ENCODE assay signal across 16 mouse cellular contexts in genomic region chr3:127512794-127513335, GRCm38 (mm10).
"Had no signal": no experiment of that assay in that cellular context is flagged by ENCODE, and none has a peak within 500 bp of the region (broad histone marks: within the 10 kb centered on the region; RNA-seq: fewer than 3 reads in every experiment).

No protein-coding gene starts in this region.

- H3K27me3 ChIP-seq: limb, embryonic 12.5 days; liver, embryonic 13.5 days; lung, embryonic 15.5 days; megakaryocyte, embryonic 14.5 days; midbrain, embryonic 13.5 days had no signal

- H3K4me1 ChIP-seq: limb, embryonic 12.5 days; liver, embryonic 13.5 days; lung, embryonic 15.5 days; megakaryocyte, embryonic 14.5 days; midbrain, embryonic 13.5 days had no signal

- H3K36me3 ChIP-seq: limb, embryonic 12.5 days; liver, embryonic 13.5 days; lung, embryonic 15.5 days; midbrain, embryonic 13.5 days had no signal

- H3K9me3 ChIP-seq: limb, embryonic 12.5 days; liver, embryonic 13.5 days; lung, embryonic 15.5 days; megakaryocyte, embryonic 14.5 days; midbrain, embryonic 13.5 days had no signal

- H3K4me2 ChIP-seq: limb, embryonic 12.5 days; liver, embryonic 13.5 days; lung, embryonic 15.5 days; midbrain, embryonic 13.5 days had no signal

- H3K9ac ChIP-seq: limb, embryonic 12.5 days; liver, embryonic 13.5 days; liver, postnatal 0 days; lung, embryonic 15.5 days; midbrain, embryonic 13.5 days had no signal

- H3K4me3 ChIP-seq: limb, embryonic 12.5 days; liver, embryonic 13.5 days; lung, embryonic 15.5 days; megakaryocyte, embryonic 14.5 days; midbrain, embryonic 13.5 days had no signal

- DNase-seq: kidney, adult 8-10 months; kidney, postnatal 36 days; layer of hippocampus, adult 9-11 months; layer of hippocampus, postnatal 36 days; liver; liver, embryonic 13.5 days; liver, postnatal 0 days; lung, postnatal 14 days; spleen, adult 18-20 months; thymus, postnatal 36 days had no signal

- H3K27ac ChIP-seq: kidney, postnatal 0 days; limb, embryonic 12.5 days; liver, embryonic 13.5 days; lung, embryonic 15.5 days; macrophage; midbrain, embryonic 13.5 days had no signal

- ATAC-seq: liver, postnatal 0 days; midbrain, embryonic 13.5 days had no signal
